Mouse (Mus musculus): ENCODE results near the gene Amot.

The Amot gene

DNA sequence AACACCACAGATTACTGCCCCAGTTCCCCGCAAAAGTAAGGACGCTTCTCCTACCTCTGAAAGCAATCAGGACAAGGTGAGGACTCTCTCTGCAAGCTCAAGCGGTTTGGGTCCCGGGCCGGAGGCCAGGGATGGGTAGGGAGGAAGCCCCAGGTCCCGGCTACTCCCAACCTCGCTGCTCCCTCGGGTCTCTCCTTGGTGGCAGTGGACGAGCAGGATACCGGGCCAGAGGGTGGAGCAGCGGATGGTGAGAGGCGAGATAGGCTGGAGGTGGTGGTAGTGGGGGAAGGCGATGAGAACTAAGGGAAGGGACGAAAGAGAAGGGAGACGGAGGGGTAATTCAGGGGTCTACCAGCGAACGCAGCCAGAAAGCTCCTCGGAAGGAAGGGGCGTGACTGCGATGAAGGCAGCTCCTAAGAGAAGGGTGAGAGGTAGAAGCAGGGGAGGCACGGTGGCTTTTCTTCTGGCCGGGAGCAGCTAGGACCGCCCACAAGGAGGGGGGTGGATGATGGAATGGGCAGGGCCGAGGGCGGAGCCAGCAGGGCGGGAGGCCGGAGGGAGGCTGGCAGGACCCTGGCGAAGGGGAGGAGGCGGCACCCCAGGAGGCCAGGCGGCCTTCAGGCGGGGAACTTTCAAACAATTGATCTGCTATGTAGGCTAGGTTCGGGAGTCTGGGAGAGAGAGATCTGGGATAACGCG is at the start of gene Amot:
Gene Amot (minus strand): TSS at position 465 of the 699 bp plus-strand sequence.
- DNase-seq = peak; percentile 43

DNA sequence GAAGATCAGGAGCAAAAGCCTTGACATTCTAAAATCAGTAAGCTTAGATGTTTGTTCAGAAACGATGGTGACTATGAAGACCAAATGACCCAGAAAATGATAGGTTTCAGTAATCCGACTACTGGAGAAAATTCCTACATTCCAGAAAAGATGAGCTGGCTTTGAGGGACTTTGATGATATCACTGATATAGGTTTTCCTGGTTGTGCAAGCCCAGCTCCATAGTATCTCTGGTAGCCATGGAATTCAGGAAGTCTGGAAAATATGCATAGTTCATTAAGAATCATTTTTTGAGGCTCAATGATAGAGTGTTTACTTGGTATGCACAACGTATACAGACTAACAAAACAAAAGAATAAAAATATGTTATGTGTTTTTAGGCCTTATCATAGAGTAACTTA is 40.1 kb upstream of the Amot start:
- no peak for DNase-seq

DNA sequence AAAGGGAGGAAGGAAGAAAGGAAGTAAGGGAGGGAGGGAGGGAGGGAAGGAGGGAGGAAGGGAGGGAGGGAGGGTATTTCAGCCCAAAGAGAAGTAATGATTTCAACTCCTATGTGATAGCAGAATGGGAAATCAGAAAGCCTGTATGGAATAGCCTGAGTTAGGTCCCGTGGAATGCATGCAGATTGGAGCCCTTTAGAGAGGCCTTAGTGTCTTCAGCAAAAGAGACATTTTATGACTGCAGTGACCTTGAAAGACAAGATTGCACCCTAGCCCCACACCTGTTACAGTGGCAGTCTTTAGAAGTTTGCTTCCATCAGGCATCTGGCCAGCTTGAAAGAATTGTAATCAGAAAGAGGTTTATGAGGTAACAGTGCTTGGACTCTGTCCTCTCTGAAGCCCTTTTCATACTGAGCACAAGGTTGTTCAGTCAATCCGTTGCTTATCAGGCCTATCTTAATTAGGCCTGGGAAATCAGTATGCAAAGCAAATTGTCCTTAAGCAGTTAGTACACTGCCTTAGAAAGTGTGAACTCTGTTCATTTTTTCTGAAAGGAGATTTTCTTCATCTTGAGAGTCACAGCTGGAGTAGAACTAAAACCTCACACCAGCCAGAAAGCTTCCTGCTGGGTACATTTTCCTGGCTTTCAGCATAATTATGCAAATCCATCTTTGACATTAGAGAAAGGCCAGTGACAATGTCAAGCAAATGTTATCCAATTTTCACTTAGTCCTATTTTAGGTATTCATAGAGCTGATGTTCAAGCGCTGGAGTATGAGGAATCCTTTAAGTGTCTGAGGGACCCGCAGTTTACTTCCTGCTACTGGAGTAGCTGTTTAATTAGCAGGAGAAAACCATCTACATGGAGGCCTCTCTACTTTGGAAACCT is 38.9 kb upstream of the Amot start:
- DNase-seq = no peak

DNA sequence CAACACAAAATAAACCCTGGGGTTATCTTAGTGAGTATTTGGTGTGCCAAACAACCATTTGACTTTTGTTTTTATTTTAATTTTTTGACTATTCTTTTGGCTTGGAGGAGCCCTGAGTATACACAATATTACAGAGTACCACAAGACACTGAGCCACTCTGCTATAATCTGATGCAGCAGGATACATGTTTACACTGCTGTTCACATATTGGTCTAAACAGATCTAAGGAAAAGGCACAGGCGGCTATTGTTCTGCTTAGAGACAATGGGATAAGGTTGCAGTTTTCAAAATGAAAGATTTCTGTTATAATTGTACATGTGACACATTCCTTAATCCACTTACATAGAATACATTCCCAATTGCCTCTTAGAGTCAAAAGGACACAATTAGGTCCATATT is 36.1 kb upstream of the Amot start:
- no peak for DNase-seq

DNA sequence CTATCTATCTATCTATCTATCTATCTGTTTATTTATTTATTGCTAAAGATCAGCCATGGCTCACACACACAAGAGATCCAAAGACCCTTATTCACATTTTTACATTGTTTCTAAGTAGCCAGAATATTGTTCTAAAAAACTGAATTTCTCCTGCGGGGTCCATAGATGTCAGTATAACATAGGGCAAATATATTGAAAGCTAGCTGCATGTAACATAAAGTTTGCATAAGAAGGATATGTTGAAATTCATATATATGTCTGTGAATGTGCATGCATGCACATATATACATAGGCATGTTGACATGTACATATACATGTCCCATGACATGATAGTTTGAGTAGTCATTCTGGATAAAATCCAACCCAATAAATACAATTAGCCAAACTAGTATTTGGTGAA is 35.3 kb upstream of the Amot start:
- DNase-seq = no peak

DNA sequence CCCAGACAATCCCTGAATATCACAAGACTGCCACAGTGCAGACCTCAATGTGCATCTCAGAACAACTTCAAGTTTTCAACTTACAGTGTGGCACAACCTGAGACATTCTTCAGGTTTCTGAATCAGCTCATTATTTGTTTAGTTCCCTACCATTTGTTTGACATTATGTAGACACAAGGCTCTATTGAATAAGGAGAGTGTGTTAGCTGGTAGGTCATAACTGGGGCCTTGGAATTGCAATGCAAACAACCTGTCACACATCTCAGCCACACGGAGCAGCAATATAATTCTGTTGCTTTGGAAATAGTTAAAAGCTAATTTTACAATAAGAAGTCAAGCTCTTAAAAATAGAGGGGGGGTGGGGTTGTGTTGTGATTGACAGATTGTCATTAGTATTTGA is 24.6 kb upstream of the Amot start:
- DNase-seq = no peak

DNA sequence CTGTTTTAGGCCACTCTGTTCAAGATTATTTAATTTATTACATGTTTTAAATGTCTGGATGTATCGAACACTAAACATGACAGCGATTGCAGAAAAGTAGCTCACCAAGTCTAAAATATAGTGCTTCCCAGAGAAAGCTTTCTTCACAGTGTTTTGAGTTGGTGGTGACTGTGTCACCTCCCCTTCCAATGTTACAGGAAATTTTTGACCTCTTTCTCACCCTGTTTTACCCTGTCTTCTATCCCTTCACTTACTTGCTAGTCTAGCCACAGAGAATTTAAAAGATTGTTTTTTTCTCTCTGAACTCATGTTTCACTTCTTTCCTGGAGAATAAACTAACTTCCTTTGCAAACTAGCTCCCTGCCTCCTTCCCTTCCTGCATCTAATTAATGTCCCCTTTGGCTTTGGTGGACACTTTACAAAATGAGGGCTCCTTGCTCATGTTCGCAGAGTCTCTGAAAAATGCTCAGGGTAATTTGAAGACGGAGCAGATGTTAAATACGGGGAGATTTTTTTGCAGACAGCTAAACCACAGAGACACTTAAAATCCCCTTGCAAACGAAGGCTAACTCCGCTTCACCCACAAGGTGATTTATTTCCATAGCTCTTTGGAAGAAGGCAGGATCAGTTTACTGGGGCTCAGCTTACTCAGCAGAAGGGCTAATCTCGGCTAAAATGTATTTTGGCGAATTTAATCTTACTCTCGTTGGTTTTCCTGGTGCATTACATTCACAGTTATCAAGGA is 11.5 kb upstream of the Amot start:
- DNase-seq = no peak

DNA sequence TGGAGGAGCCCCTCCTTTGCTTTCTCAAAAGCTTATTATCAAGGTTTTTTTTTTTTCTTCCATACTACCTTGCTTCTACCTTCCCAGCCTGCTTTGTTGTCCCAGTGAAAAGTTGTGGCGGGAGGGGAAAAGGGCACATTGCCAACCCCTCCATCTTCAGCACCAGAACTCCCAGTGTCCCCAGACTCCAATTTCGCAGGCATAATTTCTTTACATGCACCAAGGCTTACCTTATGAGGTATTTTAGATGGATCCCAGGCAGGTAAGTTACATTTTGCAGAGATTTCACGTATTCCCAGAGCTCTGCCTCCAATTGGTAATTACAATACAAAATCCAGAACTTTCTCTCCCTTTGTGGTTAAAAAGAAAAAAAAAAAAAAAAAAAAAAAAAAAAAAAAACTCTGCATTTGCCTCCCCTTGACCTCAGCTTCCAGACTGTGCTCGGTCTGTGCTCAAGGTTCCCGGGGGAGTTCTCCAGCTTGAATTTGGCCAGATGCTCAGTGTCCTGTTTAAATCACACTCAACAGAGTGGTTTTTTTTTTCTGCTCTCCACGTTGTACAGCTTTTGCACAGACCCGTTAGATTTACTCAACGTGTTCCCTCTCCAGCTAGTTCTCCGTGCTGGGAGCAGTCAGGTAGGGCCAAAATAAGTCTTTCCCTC is 10.6 kb upstream of the Amot start:
- DNase-seq = no peak

DNA sequence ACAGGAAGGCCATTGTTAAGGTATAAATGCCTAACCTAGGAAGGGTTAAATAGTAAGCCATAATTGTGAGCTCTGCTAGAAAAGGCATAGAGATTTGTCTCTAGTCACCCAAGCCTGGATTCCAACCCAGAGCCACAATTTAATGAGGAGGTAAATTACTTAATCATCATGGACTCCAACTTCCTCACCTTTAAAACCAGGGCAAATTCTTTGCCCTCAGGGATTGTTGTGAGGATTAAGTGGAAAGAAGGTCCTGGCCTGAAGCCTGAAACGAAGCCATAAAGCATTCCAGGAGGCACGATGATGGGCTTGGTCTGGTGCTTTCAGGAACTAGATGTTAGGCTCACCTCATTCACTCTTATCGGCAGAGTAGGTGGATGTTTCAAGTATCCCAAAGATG is 5.7 kb upstream of the Amot start:
- DNase-seq = no peak

DNA sequence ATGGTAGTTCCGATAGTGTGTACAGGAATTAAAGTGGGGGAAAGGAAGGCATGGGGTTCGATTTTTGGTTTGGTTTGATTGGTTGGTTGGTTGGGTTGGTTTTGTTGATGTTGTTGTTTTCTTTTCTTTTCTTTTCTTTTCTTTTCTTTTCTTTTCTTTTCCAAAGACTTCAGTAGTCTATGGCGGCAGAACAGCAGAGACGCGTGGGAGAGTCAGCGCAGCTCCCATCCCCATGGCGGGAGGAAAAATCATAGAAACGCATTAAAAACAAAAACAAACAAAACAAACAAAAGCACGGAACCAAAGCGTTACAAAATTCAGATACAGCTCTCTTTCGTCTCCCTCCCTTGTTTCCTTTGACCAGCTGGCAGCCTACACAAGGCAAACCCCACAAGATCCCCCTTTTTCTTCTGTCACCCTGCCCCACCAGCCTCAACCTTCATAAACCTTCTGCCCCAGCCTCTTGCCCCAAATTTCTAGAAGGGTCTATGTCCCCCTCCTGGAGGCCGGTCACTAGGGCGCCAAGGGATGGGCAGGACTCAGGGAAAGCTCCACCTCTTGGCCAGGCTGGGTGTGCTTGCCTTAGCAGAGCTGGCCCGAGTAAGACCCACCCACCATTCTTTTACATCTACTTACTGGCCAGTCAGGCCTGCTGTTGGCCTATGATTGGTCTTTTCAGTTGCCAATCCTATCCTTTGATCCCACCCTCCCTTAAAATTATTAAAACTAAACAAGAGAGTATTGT is 648 bp upstream of the Amot start:
- peak; percentile 29 for DNase-seq

DNA sequence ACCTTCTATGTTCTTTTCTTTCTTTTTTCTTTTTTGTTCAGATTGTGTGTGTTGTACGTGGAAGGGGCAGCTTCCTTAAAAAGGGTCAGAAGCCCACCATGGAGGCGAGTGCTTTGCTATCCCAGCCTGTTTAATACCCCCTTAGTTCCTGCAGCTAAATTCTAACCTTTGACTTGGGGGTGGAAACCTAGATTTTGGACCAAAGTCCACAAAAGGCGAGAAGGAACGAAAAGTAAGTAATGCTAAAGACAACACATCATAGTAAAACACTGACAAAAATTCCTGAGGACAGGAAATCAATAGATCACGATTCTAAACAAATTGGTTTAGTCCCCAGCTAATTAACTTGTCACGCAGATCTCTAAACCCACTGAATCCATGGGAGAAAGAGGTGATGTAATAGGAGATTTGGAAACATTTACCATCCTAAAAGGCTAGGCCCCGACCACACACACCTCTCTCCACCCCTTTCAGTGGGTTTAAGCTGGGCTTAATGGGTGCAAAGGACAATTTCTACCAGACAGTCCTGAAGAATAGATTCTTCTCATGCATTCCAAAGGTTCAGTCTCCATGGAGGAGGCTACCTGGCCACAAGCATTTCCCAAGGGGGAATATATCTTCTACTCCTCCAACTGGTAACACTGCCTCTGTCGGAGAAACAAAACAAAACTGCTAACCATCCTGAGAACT is 3.2 kb downstream of the Amot start:
- no peak for DNase-seq

DNA sequence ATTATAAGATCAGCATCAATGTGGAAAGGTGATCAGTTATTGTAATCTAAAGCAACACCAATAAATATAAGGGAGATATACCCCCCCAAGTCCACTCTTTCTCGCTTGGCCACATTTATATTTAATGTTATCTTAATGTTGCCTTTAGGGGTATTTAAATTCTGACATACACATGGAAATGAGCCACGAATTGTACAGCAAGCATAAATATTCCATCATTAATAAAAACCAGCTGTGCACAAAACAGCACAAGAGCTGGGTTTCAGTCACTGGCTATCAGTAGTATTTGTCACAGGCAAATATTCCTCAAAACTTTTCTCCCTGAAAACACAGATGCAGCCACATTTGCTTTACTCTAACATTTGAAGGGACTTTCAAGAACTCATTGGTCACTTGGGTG is 5.9 kb downstream of the Amot start:
- no peak for DNase-seq

DNA sequence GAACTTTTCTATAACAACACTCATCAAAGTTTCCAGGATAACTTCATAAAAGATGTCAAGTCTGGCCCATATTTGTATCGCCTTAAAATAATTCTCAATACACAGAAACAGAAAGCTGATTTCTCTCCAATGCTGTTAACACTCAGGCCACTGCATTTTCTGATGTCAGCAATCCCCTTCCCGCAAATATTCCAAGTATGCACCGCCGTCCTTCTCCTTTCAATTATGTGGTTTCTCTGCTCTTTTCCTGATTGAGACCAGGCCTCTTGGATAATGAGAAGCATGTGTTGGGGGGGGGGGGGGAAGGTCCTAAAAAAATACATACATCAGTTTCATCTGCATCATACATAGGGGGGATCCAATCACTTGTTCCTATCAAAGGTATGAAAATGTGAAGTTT is 6.3 kb downstream of the Amot start:
- DNase-seq = no peak

DNA sequence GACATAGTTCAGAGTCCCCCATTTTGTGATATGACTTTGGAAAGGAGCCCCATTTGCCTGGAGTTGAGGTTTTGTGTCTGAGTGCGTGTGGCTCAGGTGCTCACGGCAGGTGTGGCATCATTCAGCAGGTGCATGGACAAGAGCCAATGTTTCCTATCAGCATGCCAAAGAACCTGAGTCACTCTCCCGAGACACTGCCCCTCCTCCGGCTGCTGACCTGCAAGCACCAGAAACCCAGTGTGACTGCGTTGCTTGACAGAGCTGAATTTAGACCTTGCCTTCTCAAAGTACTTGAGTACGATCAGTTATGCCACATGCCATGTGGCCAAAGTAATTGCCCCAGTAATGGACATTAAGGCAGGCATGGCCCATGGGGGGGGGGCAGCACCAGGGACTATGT is 7.5 kb downstream of the Amot start:
- no peak for DNase-seq

DNA sequence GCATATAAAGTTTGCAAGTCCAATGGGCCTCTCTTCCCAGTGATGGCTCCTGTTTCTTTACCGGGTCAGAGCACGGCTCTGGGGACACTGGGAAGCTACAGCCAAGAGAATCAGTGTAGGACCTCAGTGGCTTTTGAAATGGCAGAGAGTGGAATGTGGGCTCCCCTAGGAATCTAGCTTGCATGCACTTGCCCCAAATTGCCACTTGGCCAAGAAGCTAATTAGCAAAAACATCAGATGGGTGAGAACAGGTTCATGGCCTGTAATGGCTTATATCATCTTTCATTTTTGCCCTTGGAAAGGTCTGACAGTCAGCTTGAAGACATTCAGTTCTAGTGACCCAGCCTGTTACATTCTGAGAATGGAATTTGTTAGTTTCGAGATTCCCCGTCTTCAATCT is 9.6 kb downstream of the Amot start:
- no peak for DNase-seq

DNA sequence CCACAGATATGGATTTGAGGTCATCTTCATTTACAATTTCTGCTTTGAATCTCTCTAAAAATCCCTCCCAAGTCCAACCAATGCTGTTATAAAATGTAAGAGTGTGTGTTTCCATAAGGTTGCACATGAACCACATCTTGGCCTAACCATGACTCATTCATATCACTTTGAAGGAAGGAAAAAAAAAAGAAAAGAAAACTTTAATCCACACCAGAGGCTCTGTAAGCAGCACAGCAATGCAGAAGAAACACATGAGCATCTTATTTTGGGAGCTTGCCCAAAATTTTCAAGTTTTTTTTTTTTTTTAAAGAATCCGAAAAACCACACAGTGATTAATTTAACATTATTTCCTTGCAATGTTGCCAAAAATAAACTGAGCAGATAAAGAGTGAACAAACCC is 14.2 kb downstream of the Amot start:
- DNase-seq = no peak

DNA sequence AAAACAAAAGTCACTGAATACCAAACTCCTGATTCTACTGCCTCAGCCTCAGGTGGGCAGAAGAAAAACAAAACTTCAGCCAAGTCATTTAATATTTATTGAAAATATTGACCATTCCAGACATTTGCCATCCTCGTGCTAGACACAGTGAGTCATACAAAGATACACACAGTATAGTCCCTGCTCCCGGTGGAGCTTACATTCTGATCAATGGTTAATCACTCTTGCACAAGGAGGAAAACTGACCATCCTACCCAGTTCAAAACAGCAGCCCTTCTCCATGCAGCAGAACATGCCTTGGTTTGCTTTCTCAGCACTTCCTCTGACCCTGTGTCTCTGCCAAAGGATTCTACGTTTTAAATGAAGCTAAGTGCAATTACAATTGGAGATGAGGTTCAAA is 14.6 kb downstream of the Amot start:
- DNase-seq = no peak

DNA sequence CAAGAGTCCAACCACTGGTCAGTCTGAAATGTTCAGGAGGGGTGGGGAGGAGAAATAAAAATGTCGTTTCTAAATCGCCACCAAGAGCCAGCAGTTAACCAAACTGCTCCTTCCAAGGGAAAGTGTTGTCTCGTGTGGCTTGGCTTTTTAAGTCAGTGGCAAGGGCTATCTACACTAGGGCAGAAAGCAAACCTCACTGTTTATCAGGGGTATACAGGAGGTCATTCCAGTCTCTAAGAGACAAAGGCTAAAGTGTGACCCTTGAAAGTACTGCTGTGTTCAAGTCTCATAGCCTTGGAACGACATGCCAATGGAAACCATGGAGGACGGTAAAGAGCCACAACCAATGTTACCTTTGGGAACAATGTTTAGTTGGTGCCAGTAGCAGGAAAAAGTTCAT is 15.0 kb downstream of the Amot start:
- no peak for DNase-seq

DNA sequence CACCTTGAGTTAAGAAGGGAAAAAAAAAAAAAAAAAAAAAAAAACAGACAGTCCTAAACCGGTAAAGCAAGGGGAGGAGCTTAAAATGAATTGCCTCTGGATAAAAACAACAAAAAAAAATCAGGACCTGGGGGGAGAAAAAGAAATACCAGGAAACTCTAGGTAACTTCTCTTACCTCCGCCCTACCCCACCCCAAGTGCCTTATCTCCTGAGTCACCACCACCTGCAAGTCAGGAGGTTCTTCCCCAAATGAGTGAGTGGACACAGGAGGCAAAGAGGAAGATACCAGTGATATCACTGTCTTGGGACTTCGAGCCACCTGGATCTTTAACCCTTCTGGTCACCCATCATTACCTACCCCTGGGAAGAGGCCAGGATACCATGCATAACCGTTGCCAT is 19.5 kb downstream of the Amot start:
- DNase-seq = no peak

DNA sequence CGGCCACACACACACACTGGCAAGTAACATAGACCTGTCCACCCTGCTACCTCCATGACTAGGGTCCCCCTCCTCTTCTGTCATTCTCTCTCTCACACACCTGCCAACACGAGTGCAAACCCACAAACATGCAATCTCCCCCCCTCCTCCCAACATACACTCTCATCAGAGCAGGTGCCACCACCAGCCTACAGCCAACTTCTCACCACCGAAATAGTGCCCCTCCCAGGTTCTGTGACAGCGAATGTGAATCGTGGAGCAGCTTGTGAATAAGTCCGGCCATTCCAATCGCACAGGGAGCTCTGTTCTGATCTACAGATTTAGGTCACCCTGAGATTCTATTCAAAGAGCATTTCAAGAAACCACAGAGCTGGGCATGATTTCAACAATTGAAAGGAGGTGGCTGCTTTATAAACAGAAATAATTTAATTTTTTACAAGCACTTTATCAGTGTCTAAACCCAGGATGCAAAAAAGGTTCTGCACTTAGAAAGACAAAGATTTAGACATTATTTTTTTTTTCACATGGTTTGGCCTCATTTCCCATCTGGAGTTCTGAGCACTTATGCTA is 21.4 kb downstream of the Amot start:
- DNase-seq = no peak

DNA sequence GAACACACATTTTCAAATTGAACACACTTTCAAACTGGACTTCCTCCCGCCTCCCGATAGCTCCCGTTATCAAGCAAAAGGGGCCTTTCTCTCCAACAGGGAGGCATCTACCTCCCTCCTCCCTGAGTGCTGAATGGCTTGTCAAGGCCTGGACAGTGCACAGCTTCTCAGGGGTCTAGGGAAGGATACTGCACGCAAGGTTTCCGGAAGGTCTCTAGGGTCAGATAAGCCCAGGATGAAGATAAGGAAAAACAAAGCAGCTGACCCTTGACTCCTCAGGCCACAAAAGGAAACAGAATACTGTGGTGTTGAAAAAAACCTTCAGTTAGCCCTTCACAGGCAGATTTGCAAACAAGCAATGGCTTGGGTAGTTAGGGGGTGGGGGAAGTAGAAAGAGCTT is 22.6 kb downstream of the Amot start:
- no peak for DNase-seq

DNA sequence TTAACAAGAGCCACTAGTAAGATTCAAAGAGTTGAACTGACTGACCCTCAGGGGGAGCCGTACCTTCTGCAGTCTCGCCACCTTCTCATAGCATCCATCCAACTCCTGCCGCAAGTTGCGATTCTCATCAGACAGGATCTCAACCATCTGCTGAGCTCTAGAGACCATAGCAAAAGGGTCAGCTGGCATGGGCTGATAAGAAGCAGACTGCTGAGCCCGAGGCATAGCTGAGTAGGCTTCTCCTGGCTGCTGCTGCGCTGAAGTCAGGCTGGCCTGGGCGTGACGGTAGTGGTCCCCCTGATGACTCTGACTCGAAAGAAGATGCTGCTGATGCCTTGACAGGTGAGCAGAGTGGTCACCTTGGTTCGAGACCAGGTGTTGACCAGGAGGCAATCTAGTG is 25.0 kb downstream of the Amot start:
- no peak for DNase-seq

Measured in right cerebral cortex, postnatal 14 days (tissue).